Mouse (Mus musculus) leukemia stem cell, adult 10-12 weeks (primary cell): Measurements from ENCODE around the gene Col6a4. TPM values are rescaled to one million over a fixed set of nuclear protein-coding genes. Genes with fewer than 3 reads are reported as not detected.

Experiments
- polyA plus RNA-seq: library from polyadenylated mRNA; stranded (reverse); fragments of >175 nt; gene quantifications from 2 replicates; pipeline ENCODE4 v1.2.3, GENCODE M21; 2012; ENCODE audit warnings: low replicate concordance

The Col6a4 gene
- 1.1 and 1.9 TPM in 2 replicates for polyA plus RNA-seq

GRCm38 (mm10) chr9:106096683-106097082 lies at the start of gene Col6a4:
Gene Col6a4 (minus strand): TSS chr9:106096783.

GRCm38 (mm10) chr9:105960533-105960932 lies 136.1 kb downstream of the Col6a4 start, which contains the start of gene Col6a5:
Gene Col6a5 (minus strand): TSS chr9:105960643.

Other genes starting within 250 kb of the Col6a4 start
- gene Col6a5, start 136.1 kb downstream of the Col6a4 start, polyA plus RNA-seq = 0.02 TPM in 1 of 2 replicates, not detected in the other
- gene Glyctk, start 61.4 kb upstream of the Col6a4 start, polyA plus RNA-seq = 2.8 and 4.3 TPM in 2 replicates
- 13.3 and 14.7 TPM in 2 replicates for gene Wdr82, start 74.1 kb upstream of the Col6a4 start, polyA plus RNA-seq
- gene Ppm1m, start 103.0 kb upstream of the Col6a4 start, polyA plus RNA-seq = 28.1 and 40.4 TPM in 2 replicates
- 28.1 and 30.5 TPM in 2 replicates for gene Twf2, start 106.3 kb upstream of the Col6a4 start, polyA plus RNA-seq
- gene Tlr9, start 125.8 kb upstream of the Col6a4 start, polyA plus RNA-seq = 6.2 and 11.7 TPM in 2 replicates
- 7.5 and 12.5 TPM in 2 replicates for gene Alas1, start 151.9 kb upstream of the Col6a4 start, polyA plus RNA-seq
- 2.0 and 6.9 TPM in 2 replicates for gene Poc1a, start 184.3 kb upstream of the Col6a4 start, polyA plus RNA-seq